Mouse (Mus musculus): ENCODE results near the gene Grid1. TPM values are rescaled to one million over a fixed set of nuclear protein-coding genes. Genes with fewer than 3 reads are reported as not detected.
A peak's percentile ranks its signal among the peaks of the same experiment; 100 is the strongest.

The Grid1 gene
- total and polyA plus RNA-seq, 3 experiments: 0.04 TPM; not detected in 2

GRCm38 (mm10) chr14:34776719-34777385, 43.1 kb upstream of the Grid1 start:
- intact Hi-C loops (cut with DNase I): no loop called here
- no peak overlapping the region for H3K4me3 ChIP-seq
- H3K27ac ChIP-seq: no peak overlapping the region
- no peak overlapping the region for H3K9ac ChIP-seq (ENCODE audit: low read depth, low read length)
- no peaks in the 10 kb centered on the region for H3K4me1 ChIP-seq (ENCODE audit: control insufficient read depth, insufficient read depth, low read length)
- H3K79me2 ChIP-seq (replicated peaks; ENCODE audit: control insufficient read depth, insufficient read depth, low read length): no peaks in the 10 kb centered on the region
- DNase-seq: no peak
- TF ChIP-seq EP300 (IDR thresholded peaks at IDR 0.05; ENCODE audit: insufficient read depth, low read depth, low read length) (no peak), CTCF (IDR thresholded peaks at IDR 0.05) (no peak)
- 85% methylated on average over 12 of the region's 12 CpGs for WGBS
- no peaks in the 10 kb centered on the region for H3K27me3 ChIP-seq (ENCODE audit: control insufficient read depth, insufficient read depth, low read length)
- no peaks in the 10 kb centered on the region for H3K36me3 ChIP-seq (ENCODE audit: control insufficient read depth, insufficient read depth, low read length)

GRCm38 (mm10) chr14:34777810-34778209, 42.1 kb upstream of the Grid1 start:
- TF ChIP-seq EP300 (IDR thresholded peaks at IDR 0.05; ENCODE audit: insufficient read depth, low read depth, low read length): peak; percentile 45; the same call in 1 of the 2 replicates
- no peak for TF ChIP-seq POLR2A (IDR thresholded peaks at IDR 0.05; ENCODE audit: insufficient read depth, low read depth, low read length)
- peak; percentile 81 for TF ChIP-seq CTCF (IDR thresholded peaks at IDR 0.05)
- DNase-seq: no peak
- WGBS: 14% methylated on average over 10 of the region's 10 CpGs
- Histone ChIP-seq H3K27me3 (ENCODE audit: control insufficient read depth, insufficient read depth, low read length) (no peaks in the 10 kb centered on the region), H3K36me3 (ENCODE audit: control insufficient read depth, insufficient read depth, low read length) (no peaks in the 10 kb centered on the region), H3K4me1 (ENCODE audit: control insufficient read depth, insufficient read depth, low read length) (no peaks in the 10 kb centered on the region), H3K9ac (ENCODE audit: low read depth, low read length) (no peak overlapping the region), H3K79me2 (replicated peaks; ENCODE audit: control insufficient read depth, insufficient read depth, low read length) (no peaks in the 10 kb centered on the region), H3K4me3 (no peak overlapping the region), H3K27ac (no peak overlapping the region)
- intact Hi-C loops (cut with DNase I): loop anchor here (1.0 kb wide), 1 partner anchor 162 kb away; no protein-coding TSS in a partner anchor

DNA sequence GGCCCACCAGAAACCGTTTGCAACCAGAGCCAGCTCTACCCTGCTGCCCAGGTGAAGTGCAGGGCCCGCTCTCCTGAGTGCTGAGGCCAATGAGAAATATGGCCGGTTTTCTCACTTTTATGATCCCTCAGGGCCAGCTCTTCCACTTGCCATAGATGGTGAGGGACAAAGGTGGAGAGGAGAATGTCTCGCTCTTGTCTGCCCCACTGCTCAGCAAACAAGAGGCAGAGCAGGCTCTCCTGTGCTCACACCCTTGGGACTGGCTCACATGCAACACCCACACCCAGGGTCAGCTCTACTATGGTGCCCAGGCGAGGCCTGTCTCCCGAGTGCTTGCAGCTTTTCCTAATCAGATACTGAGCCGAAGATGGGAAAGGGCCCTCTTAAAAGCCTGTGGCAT, 41.1 kb upstream of the Grid1 start:
- Histone ChIP-seq H3K79me2 (replicated peaks; ENCODE audit: control insufficient read depth, insufficient read depth, low read length) (no peaks in the 10 kb centered on the region), H3K4me3 (no peak overlapping the region), H3K36me3 (ENCODE audit: control insufficient read depth, insufficient read depth, low read length) (no peaks in the 10 kb centered on the region), H3K4me1 (ENCODE audit: control insufficient read depth, insufficient read depth, low read length) (no peaks in the 10 kb centered on the region), H3K27ac (no peak overlapping the region), H3K27me3 (ENCODE audit: control insufficient read depth, insufficient read depth, low read length) (no peaks in the 10 kb centered on the region), H3K9ac (ENCODE audit: low read depth, low read length) (no peak overlapping the region)
- intact Hi-C loops (cut with DNase I): loop anchor here (1.0 kb wide), 1 partner anchor 162 kb away; no protein-coding TSS in a partner anchor
- WGBS: 72% methylated on average over 7 of the region's 7 CpGs
- DNase-seq: no peak
- TF ChIP-seq CTCF (IDR thresholded peaks at IDR 0.05) (no peak), POLR2A (IDR thresholded peaks at IDR 0.05; ENCODE audit: insufficient read depth, low read depth, low read length) (no peak), EP300 (IDR thresholded peaks at IDR 0.05; ENCODE audit: insufficient read depth, low read depth, low read length) (no peak)

DNA sequence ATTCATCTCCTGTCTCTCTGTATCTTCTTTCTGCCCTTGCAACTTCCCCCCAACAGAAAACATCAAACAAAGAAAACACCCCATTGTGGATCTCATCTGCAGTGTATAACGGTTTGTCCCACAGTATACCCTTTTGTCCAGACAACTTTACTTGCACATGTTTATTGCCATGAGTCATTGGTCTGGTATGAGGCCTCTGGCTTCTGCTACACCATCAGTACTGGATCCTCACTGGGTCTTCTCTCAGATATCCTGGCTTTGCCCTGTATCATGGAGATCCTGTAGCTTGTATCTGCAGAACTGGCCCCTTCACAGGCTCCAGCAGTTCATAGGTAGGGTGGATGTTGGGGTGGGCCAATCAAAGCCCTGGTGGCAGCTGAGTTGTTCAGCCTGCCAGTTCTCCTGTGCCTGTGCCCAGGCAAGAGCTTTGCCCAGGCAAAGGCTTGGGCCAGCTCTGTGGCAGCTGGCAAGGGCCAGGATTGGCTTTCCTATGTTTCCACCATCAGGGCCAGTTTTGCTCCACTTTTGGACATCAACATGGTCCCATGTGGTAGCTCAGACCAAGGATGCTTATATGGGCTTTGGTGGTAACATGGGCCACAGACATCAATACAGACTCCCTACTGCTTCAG, 26.4 kb upstream of the Grid1 start:
- intact Hi-C loops (cut with DNase I): no loop called here
- Histone ChIP-seq H3K27ac (no peak overlapping the region), H3K9ac (ENCODE audit: low read depth, low read length) (no peak overlapping the region), H3K4me1 (ENCODE audit: control insufficient read depth, insufficient read depth, low read length) (no peaks in the 10 kb centered on the region), H3K36me3 (ENCODE audit: control insufficient read depth, insufficient read depth, low read length) (no peaks in the 10 kb centered on the region), H3K4me3 (no peak overlapping the region), H3K27me3 (ENCODE audit: control insufficient read depth, insufficient read depth, low read length) (no peaks in the 10 kb centered on the region), H3K79me2 (replicated peaks; ENCODE audit: control insufficient read depth, insufficient read depth, low read length) (no peaks in the 10 kb centered on the region)
- no peak for DNase-seq
- TF ChIP-seq EP300 (IDR thresholded peaks at IDR 0.05; ENCODE audit: insufficient read depth, low read depth, low read length): no peak
- no peak for TF ChIP-seq CTCF (IDR thresholded peaks at IDR 0.05)
- TF ChIP-seq POLR2A (IDR thresholded peaks at IDR 0.05; ENCODE audit: insufficient read depth, low read depth, low read length): no peak
- 50% methylated on average over 1 of the region's 1 CpGs for WGBS

- 18% methylated on average over 16 of the region's 16 CpGs for WGBS
- Histone ChIP-seq H3K79me2 (replicated peaks; ENCODE audit: control insufficient read depth, insufficient read depth, low read length) (no peaks in the 10 kb centered on the region), H3K4me3 (no peak overlapping the region), H3K27ac (no peak overlapping the region), H3K27me3 (ENCODE audit: control insufficient read depth, insufficient read depth, low read length) (no peaks in the 10 kb centered on the region), H3K36me3 (ENCODE audit: control insufficient read depth, insufficient read depth, low read length) (no peaks in the 10 kb centered on the region), H3K4me1 (ENCODE audit: control insufficient read depth, insufficient read depth, low read length) (no peaks in the 10 kb centered on the region), H3K9ac (ENCODE audit: low read depth, low read length) (no peak overlapping the region)
- TF ChIP-seq POLR2A (IDR thresholded peaks at IDR 0.05; ENCODE audit: insufficient read depth, low read depth, low read length) (no peak), CTCF (IDR thresholded peaks at IDR 0.05) (peak; percentile 89), EP300 (IDR thresholded peaks at IDR 0.05; ENCODE audit: insufficient read depth, low read depth, low read length) (0 out of 2 replicates have a peak, but pooled peaks have one; percentile 24)
- intact Hi-C loops (cut with DNase I): loop anchor here (2.0 to 5.0 kb wide), 3 partner anchors 300 to 1401 kb away; no protein-coding TSS in a partner anchor
- DNase-seq: peak; percentile 43 to 76
Measured at GRCm38 (mm10) chr14:34810763-34811489, 9.0 kb upstream of the Grid1 start.
